Mouse (Mus musculus): ENCODE measurements around the gene Arsb. TPM values are rescaled to one million over a fixed set of nuclear protein-coding genes. Genes with fewer than 3 reads are reported as not detected.

The Arsb gene
- polyA plus RNA-seq, 1 experiment from 2014 or later = 11.2 TPM

GRCm38 (mm10) chr13:93762879-93763278 lies 8.6 kb upstream of the Arsb start:
- Histone ChIP-seq H3K27ac (no peak overlapping the region), H3K36me3 (no peaks in the 10 kb centered on the region), H3K4me1 (replicated peaks) (no peaks in the 10 kb centered on the region), H3K4me2 (replicated peaks) (no peak overlapping the region), H3K9me3 (no peaks in the 10 kb centered on the region), H3K4me3 (replicated peaks) (no peak overlapping the region), H3K9ac (no peak overlapping the region), H3K27me3 (replicated peaks) (no peaks in the 10 kb centered on the region)
- no peak for ATAC-seq
- WGBS = 77% methylated on average over 3 of the region's 3 CpGs

GRCm38 (mm10) chr13:93764321-93764973 lies 7.0 kb upstream of the Arsb start:
- 85% methylated on average over 13 of the region's 13 CpGs for WGBS
- Histone ChIP-seq H3K27me3 (replicated peaks) (no peaks in the 10 kb centered on the region), H3K4me1 (replicated peaks) (no peaks in the 10 kb centered on the region), H3K9me3 (no peaks in the 10 kb centered on the region), H3K4me3 (replicated peaks) (no peak overlapping the region), H3K9ac (no peak overlapping the region), H3K27ac (no peak overlapping the region), H3K4me2 (replicated peaks) (no peak overlapping the region), H3K36me3 (no peaks in the 10 kb centered on the region)
- no peak for ATAC-seq

DNA sequence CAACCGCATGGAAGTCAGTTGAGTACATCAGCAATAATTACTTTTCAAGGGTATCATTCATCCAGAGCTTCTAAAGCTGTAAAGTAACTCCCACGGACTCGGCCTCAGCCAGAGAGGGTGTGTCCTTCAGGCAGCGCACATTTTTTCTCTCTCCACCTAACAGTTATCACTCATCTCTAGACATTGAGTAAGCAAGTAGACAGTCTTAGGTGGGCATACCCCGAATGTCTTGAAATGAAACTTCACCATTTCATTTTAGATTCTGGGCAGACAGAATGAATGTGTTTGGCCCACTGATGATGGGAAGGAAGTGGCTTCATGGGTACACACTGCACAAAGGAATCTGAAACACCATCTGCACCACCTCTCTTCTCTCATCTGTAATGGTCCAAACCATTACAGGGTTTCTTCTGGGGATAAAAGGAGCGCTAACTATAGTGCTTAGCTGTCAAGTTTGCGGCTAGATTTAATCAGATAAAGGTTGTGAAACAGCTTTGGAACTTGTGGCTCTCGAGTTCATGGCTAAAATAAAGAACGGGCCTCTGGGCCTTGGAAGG lies 321 bp upstream of the Arsb start:
- WGBS = 22% methylated on average over 9 of the region's 9 CpGs
- ATAC-seq = peak; percentile 60
- no peaks in the 10 kb centered on the region; the same call in 1 of the 2 replicates for H3K4me1 ChIP-seq (replicated peaks)

GRCm38 (mm10) chr13:93772279-93772636 lies 828 bp downstream of the Arsb start:
- Histone ChIP-seq H3K27me3 (replicated peaks) (no peaks in the 10 kb centered on the region), H3K9ac (peak overlapping the region; percentile 70), H3K4me2 (replicated peaks) (peak overlapping the region; percentile 95), H3K4me1 (replicated peaks) (no peaks in the 10 kb centered on the region; the same call in 1 of the 2 replicates), H3K9me3 (no peaks in the 10 kb centered on the region), H3K36me3 (no peaks in the 10 kb centered on the region), H3K27ac (peak overlapping the region; percentile 84), H3K4me3 (replicated peaks) (peak overlapping the region; percentile 63)
- peak; percentile 64 for ATAC-seq
- 33% methylated on average over 8 of the region's 8 CpGs for WGBS

More for the DNA sequence above, 321 bp upstream of the Arsb start:
- Histone ChIP-seq H3K4me3 (replicated peaks) (peak overlapping the region; percentile 63), H3K27ac (peak overlapping the region; percentile 84), H3K4me2 (replicated peaks) (peak overlapping the region; percentile 95), H3K27me3 (replicated peaks) (no peaks in the 10 kb centered on the region), H3K36me3 (no peaks in the 10 kb centered on the region), H3K9me3 (no peaks in the 10 kb centered on the region), H3K9ac (peak overlapping the region; percentile 70)

DNA sequence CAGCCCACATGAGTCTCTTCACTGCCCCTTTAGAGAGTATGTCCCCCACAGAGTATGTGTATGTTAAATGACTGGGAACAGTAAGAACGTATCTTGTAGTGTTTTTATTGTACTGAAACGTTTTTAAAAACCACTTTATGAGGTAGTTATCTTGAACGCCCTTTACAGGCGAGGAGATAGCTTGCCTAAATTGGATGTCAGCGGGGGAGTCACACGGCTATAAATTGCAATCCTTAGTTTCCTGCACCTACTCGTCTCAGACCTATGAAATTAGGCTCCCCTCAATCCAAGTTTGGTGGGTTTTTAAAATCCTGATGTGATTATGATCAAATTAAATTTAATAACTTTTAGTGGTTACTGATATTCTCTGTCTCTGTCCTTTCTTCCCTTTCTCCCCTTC lies 1.4 kb downstream of the Arsb start:
- no peak for ATAC-seq
- no peak overlapping the region for H3K27ac ChIP-seq
- no peaks in the 10 kb centered on the region for H3K36me3 ChIP-seq
- peak overlapping the region; percentile 95 for H3K4me2 ChIP-seq (replicated peaks)
- no peaks in the 10 kb centered on the region for H3K27me3 ChIP-seq (replicated peaks)
- H3K4me3 ChIP-seq (replicated peaks) = no peak overlapping the region
- 49% methylated on average over 7 of the region's 7 CpGs for WGBS
- no peak overlapping the region for H3K9ac ChIP-seq
- no peaks in the 10 kb centered on the region; the same call in 1 of the 2 replicates for H3K4me1 ChIP-seq (replicated peaks)
- no peaks in the 10 kb centered on the region for H3K9me3 ChIP-seq

DNA sequence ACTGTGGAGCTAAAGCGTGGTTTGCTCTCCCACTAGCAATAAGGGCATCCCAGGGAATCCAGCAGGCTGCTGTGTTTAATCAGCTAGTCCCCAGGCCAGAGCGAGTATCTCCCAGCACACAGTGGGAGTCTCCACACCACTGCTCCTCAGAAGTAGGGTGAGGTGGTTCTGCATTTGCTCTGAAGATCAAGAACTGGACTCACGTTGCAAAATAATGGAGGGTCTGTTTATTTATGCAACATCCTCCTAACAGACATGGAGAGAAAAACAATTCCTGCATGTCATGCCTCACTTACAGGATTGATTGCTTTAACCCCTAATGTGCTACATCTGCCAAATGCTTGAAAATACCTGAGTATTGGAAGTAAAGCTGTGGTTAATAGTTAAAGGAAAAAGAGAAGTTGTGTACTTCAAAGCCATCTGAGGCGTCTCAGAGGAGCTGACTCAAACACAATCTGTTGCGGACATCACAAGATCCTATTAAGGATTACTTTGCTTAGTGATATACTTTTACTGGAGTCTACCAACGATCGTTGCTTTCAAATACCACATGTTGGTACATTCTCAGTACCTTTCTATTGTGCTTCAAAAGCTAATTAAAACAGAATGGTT lies 2.4 kb downstream of the Arsb start:
- no peaks in the 10 kb centered on the region for H3K27me3 ChIP-seq (replicated peaks)
- 67% methylated on average over 7 of the region's 7 CpGs for WGBS
- no peaks in the 10 kb centered on the region for H3K36me3 ChIP-seq
- H3K27ac ChIP-seq = no peak overlapping the region
- no peak overlapping the region for H3K4me3 ChIP-seq (replicated peaks)
- no peak overlapping the region for H3K4me2 ChIP-seq (replicated peaks)
- no peak for ATAC-seq
- H3K4me1 ChIP-seq (replicated peaks) = no peaks in the 10 kb centered on the region; the same call in 1 of the 2 replicates
- H3K9me3 ChIP-seq = no peaks in the 10 kb centered on the region
- H3K9ac ChIP-seq = no peak overlapping the region

DNA sequence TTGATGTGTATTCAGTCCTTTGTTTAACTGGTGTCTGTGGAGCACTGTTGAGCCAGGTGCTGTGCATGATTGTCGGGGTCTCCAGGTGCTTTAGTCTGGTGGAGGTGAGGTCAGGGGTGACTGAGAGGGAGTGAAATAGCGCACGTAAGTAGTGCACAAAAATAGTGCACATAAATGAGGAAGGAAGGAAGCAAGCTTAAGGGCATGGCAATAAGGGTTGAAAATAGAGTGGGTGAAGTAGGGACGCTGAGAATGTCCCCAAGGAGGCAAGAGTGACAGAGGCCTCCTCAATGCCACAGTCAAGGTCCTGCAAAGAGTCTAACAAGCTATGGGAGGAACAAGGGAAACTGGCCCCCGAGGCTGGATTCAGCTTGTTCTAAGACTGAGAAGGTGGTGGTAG lies 11.4 kb downstream of the Arsb start:
- H3K9me3 ChIP-seq = no peaks in the 10 kb centered on the region
- no peak overlapping the region for H3K4me2 ChIP-seq (replicated peaks)
- no peak overlapping the region for H3K4me3 ChIP-seq (replicated peaks)
- no peak for ATAC-seq
- H3K27me3 ChIP-seq (replicated peaks) = no peaks in the 10 kb centered on the region
- no peaks in the 10 kb centered on the region for H3K4me1 ChIP-seq (replicated peaks)
- 86% methylated on average over 5 of the region's 5 CpGs for WGBS
- H3K36me3 ChIP-seq = no peaks in the 10 kb centered on the region
- no peak overlapping the region for H3K27ac ChIP-seq
- H3K9ac ChIP-seq = no peak overlapping the region

DNA sequence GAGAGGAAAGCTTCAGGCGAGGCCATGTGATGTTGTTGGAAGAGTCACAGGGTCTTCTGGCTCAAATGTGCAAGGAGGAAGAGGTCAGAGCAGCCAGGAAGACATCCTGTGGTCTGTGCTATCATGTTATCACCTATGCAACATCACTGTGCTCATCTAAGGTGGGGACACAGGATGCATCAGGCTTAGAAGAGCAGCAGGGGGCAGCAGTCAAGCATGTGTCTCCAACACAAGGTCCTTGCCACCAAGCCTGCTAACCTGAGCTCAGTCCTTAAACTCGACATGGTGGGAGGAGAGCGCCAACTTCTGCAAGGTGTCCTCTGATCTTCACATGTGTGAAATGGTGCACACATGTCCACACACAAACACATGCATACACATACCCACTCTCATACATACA lies 13.9 kb downstream of the Arsb start:
- H3K27ac ChIP-seq = no peak overlapping the region
- H3K4me3 ChIP-seq (replicated peaks) = no peak overlapping the region
- no peak overlapping the region for H3K9ac ChIP-seq
- H3K4me1 ChIP-seq (replicated peaks) = no peaks in the 10 kb centered on the region
- no peaks in the 10 kb centered on the region for H3K27me3 ChIP-seq (replicated peaks)
- no peak for ATAC-seq
- WGBS = 67% methylated on average over 3 of the region's 3 CpGs
- no peaks in the 10 kb centered on the region for H3K36me3 ChIP-seq
- no peak overlapping the region for H3K4me2 ChIP-seq (replicated peaks)
- H3K9me3 ChIP-seq = no peaks in the 10 kb centered on the region

DNA sequence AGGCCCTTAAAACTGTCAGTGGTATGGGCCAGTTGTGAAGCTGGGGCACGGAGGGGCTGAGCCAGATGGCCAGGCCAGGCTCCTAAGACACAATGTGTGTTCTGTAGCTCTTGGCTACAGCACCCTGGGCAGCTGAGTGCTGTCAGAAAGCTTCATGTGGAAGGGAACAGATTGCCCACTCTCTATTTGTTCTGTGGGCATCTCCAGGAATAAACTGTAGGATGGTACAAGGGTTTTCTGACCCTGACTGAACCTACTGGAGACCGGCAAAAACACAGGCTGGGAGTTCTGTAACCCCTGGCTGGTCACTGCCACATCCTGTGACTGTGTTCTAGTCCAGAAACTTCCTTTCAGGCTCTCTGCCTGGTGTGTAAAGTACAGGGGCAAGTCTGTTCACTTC lies 14.6 kb downstream of the Arsb start:
- no peaks in the 10 kb centered on the region for H3K36me3 ChIP-seq
- H3K9me3 ChIP-seq = no peaks in the 10 kb centered on the region
- H3K27me3 ChIP-seq (replicated peaks) = no peaks in the 10 kb centered on the region
- 80% methylated on average over 2 of the region's 2 CpGs for WGBS
- H3K9ac ChIP-seq = no peak overlapping the region
- no peak overlapping the region for H3K27ac ChIP-seq
- H3K4me2 ChIP-seq (replicated peaks) = no peak overlapping the region
- H3K4me3 ChIP-seq (replicated peaks) = no peak overlapping the region
- no peaks in the 10 kb centered on the region for H3K4me1 ChIP-seq (replicated peaks)
- ATAC-seq = no peak

DNA sequence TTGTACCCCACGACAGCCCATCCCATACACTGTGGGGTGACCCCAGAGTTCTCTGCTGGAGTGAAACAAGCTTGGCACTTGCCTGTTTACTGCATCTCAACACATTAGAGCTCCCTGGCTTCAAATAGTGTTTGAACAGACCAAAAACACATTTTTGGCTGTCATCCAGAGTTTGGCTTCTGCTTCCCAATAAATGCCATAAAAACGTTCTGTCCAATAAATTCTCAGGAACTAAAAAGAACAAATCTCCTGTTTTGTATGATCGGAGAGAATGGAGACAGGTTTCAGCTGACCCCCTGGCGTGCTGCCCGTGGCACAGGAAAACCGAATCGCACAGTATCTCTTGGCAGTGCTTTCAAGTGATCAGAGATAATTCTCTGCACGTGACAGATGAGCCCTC lies 16.2 kb downstream of the Arsb start:
- no peak overlapping the region for H3K4me2 ChIP-seq (replicated peaks)
- no peaks in the 10 kb centered on the region for H3K4me1 ChIP-seq (replicated peaks)
- no peaks in the 10 kb centered on the region for H3K9me3 ChIP-seq
- no peak for ATAC-seq
- no peak overlapping the region for H3K9ac ChIP-seq
- 52% methylated on average over 8 of the region's 8 CpGs for WGBS
- no peaks in the 10 kb centered on the region for H3K36me3 ChIP-seq
- no peak overlapping the region for H3K27ac ChIP-seq
- no peak overlapping the region for H3K4me3 ChIP-seq (replicated peaks)
- H3K27me3 ChIP-seq (replicated peaks) = no peaks in the 10 kb centered on the region

- H3K4me1 ChIP-seq (replicated peaks) = no peaks in the 10 kb centered on the region
- peak; percentile 94 for ATAC-seq
- WGBS = 44% methylated on average over 11 of the region's 11 CpGs
- H3K4me2 ChIP-seq (replicated peaks) = no peak overlapping the region
- H3K36me3 ChIP-seq = no peaks in the 10 kb centered on the region; the same call in 1 of the 2 replicates
- no peak overlapping the region for H3K27ac ChIP-seq
- H3K27me3 ChIP-seq (replicated peaks) = no peaks in the 10 kb centered on the region
- no peak overlapping the region for H3K4me3 ChIP-seq (replicated peaks)
- no peaks in the 10 kb centered on the region for H3K9me3 ChIP-seq
- H3K9ac ChIP-seq = no peak overlapping the region
Observed at GRCm38 (mm10) chr13:93792945-93793642, 21.7 kb downstream of the Arsb start.

DNA sequence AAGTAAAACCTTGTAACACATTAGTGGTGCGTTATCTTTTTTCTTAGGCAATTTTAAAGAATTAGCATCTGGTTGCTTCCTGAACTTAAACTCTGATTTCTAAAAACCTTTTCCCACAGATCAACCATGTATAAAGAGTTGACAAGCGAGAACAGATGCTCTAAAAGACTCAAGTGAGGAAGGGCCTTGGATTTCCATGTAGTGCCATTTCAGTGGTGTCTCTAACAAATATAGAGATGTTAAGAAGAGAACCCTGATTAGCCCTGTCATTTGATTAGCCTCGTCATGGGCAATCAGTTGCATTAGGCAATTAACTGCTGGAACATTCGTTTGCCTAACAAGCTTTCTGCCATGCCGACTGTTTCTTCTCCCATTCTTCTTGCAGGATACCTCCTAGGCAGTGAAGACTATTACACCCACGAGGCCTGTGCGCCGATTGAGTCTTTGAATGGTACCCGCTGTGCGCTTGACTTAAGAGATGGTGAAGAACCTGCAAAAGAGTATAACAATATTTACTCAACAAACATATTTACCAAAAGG lies 22.3 kb downstream of the Arsb start:
- no peak overlapping the region for H3K4me2 ChIP-seq (replicated peaks)
- WGBS = 86% methylated on average over 10 of the region's 10 CpGs
- no peak for ATAC-seq

More for the DNA sequence above, 22.3 kb downstream of the Arsb start:
- Histone ChIP-seq H3K27ac (no peak overlapping the region), H3K36me3 (no peaks in the 10 kb centered on the region; the same call in 1 of the 2 replicates), H3K27me3 (replicated peaks) (no peaks in the 10 kb centered on the region), H3K4me1 (replicated peaks) (no peaks in the 10 kb centered on the region), H3K9ac (no peak overlapping the region), H3K4me3 (replicated peaks) (no peak overlapping the region), H3K9me3 (no peaks in the 10 kb centered on the region)
